Mouse (Mus musculus): ENCODE measurements around the gene Pdcd2l. TPM values are rescaled to one million over a fixed set of nuclear protein-coding genes. Genes with fewer than 3 reads are reported as not detected.
"Not testable (repeated sequence)": the region's sequence is repeated elsewhere in the genome, so short reads cannot be mapped to it uniquely, and the experiment has no call there.

The Pdcd2l gene
- total and polyA plus RNA-seq, 2 experiments from 2014 or later: 37.6 to 65.7 TPM

GRCm38 (mm10) chr7:34215481-34215880 lies 19.0 kb upstream of the Pdcd2l start:
- 93% methylated on average over 9 of the region's 9 CpGs for WGBS
- Histone ChIP-seq H3K36me3 (ENCODE audit: insufficient read depth, low read length) (peaks cover 89% of the 10 kb centered on the region), H3K9me3 (ENCODE audit: low read length) (no peaks in the 10 kb centered on the region), H3K9ac (replicated peaks; ENCODE audit: low read length) (no peak overlapping the region), H3K27me3 (ENCODE audit: insufficient read depth, low read length) (no peaks in the 10 kb centered on the region), H3K4me2 (ENCODE audit: low read depth, low read length) (no peak overlapping the region), H3K4me1 (ENCODE audit: insufficient read depth, low read length) (no peaks in the 10 kb centered on the region), H3K27ac (no peak overlapping the region), H3K4me3 (ENCODE audit: low read length) (no peak overlapping the region)
- no peak for DNase-seq (ENCODE audit: low spot score)
- no peak for TF ChIP-seq CTCF (IDR thresholded peaks at IDR 0.05; ENCODE audit: low read depth)
- ATAC-seq: no peak

GRCm38 (mm10) chr7:34214644-34215043 lies 18.2 kb upstream of the Pdcd2l start:
- Histone ChIP-seq H3K9ac (replicated peaks; ENCODE audit: low read length) (no peak overlapping the region), H3K36me3 (ENCODE audit: insufficient read depth, low read length) (peaks cover 87% of the 10 kb centered on the region), H3K9me3 (ENCODE audit: low read length) (no peaks in the 10 kb centered on the region), H3K27ac (no peak overlapping the region), H3K4me3 (ENCODE audit: low read length) (no peak overlapping the region), H3K27me3 (ENCODE audit: insufficient read depth, low read length) (no peaks in the 10 kb centered on the region), H3K4me2 (ENCODE audit: low read depth, low read length) (no peak overlapping the region), H3K4me1 (ENCODE audit: insufficient read depth, low read length) (no peaks in the 10 kb centered on the region)
- TF ChIP-seq CTCF (IDR thresholded peaks at IDR 0.05; ENCODE audit: low read depth): no peak
- WGBS: 72% methylated on average over 8 of the region's 8 CpGs
- DNase-seq (ENCODE audit: low spot score): no peak
- ATAC-seq: no peak

GRCm38 (mm10) chr7:34213281-34213680 lies 16.8 kb upstream of the Pdcd2l start:
- no peak overlapping the region for H3K9ac ChIP-seq (replicated peaks; ENCODE audit: low read length)
- no peak for TF ChIP-seq CTCF (IDR thresholded peaks at IDR 0.05; ENCODE audit: low read depth)
- no peak overlapping the region for H3K4me3 ChIP-seq (ENCODE audit: low read length)
- H3K27me3 ChIP-seq (ENCODE audit: insufficient read depth, low read length): no peaks in the 10 kb centered on the region
- H3K9me3 ChIP-seq (ENCODE audit: low read length): no peaks in the 10 kb centered on the region
- H3K4me1 ChIP-seq (ENCODE audit: insufficient read depth, low read length): no peaks in the 10 kb centered on the region
- WGBS: 96% methylated on average over 7 of the region's 7 CpGs
- DNase-seq (ENCODE audit: low spot score): no peak
- H3K27ac ChIP-seq: no peak overlapping the region
- no peak overlapping the region for H3K4me2 ChIP-seq (ENCODE audit: low read depth, low read length)
- ATAC-seq: no peak
- H3K36me3 ChIP-seq (ENCODE audit: insufficient read depth, low read length): peaks cover 94% of the 10 kb centered on the region

- 90% methylated on average over 9 of the region's 9 CpGs for WGBS
These were observed 11.7 kb upstream of the Pdcd2l start for GRCm38 (mm10) chr7:34208027-34208745.

GRCm38 (mm10) chr7:34206331-34206730 lies 9.9 kb upstream of the Pdcd2l start:
- Histone ChIP-seq H3K9ac (replicated peaks; ENCODE audit: low read length) (no peak overlapping the region), H3K36me3 (ENCODE audit: insufficient read depth, low read length) (peaks cover 89% of the 10 kb centered on the region), H3K4me3 (ENCODE audit: low read length) (no peak overlapping the region), H3K4me1 (ENCODE audit: insufficient read depth, low read length) (no peaks in the 10 kb centered on the region), H3K27ac (no peak overlapping the region), H3K27me3 (ENCODE audit: insufficient read depth, low read length) (no peaks in the 10 kb centered on the region), H3K9me3 (ENCODE audit: low read length) (no peaks in the 10 kb centered on the region), H3K4me2 (ENCODE audit: low read depth, low read length) (no peak overlapping the region)
- no peak for TF ChIP-seq CTCF (IDR thresholded peaks at IDR 0.05; ENCODE audit: low read depth)
- no peak for ATAC-seq
- WGBS: 96% methylated on average over 6 of the region's 6 CpGs
- no peak for DNase-seq (ENCODE audit: low spot score)

More at GRCm38 (mm10) chr7:34208027-34208745, 11.7 kb upstream of the Pdcd2l start:
- H3K36me3 ChIP-seq (ENCODE audit: insufficient read depth, low read length): peaks cover 92% of the 10 kb centered on the region
- H3K9me3 ChIP-seq (ENCODE audit: low read length): no peaks in the 10 kb centered on the region
- no peak overlapping the region for H3K4me3 ChIP-seq (ENCODE audit: low read length)
- peak; percentile 32; the same call in 1 of the 2 replicates for TF ChIP-seq CTCF (IDR thresholded peaks at IDR 0.05; ENCODE audit: low read depth)
- DNase-seq (ENCODE audit: low spot score) (no peak), ATAC-seq (no peak)
- no peaks in the 10 kb centered on the region for H3K27me3 ChIP-seq (ENCODE audit: insufficient read depth, low read length)
- no peak overlapping the region for H3K4me2 ChIP-seq (ENCODE audit: low read depth, low read length)
- H3K4me1 ChIP-seq (ENCODE audit: insufficient read depth, low read length): no peaks in the 10 kb centered on the region
- H3K9ac ChIP-seq (replicated peaks; ENCODE audit: low read length): no peak overlapping the region
- H3K27ac ChIP-seq: no peak overlapping the region

GRCm38 (mm10) chr7:34202147-34202546 lies 5.7 kb upstream of the Pdcd2l start:
- H3K27me3 ChIP-seq (ENCODE audit: insufficient read depth, low read length): not testable (repeated sequence)
- H3K36me3 ChIP-seq (ENCODE audit: insufficient read depth, low read length): peaks cover 57% of the 10 kb centered on the region

GRCm38 (mm10) chr7:34200829-34201228 lies 4.4 kb upstream of the Pdcd2l start:
- 96% methylated on average over 2 of the region's 2 CpGs for WGBS
- H3K9ac ChIP-seq (replicated peaks; ENCODE audit: low read length): no peak overlapping the region
- ATAC-seq (no peak), DNase-seq (ENCODE audit: low spot score) (no peak)
- no peaks in the 10 kb centered on the region for H3K4me1 ChIP-seq (ENCODE audit: insufficient read depth, low read length)
- no peak overlapping the region for H3K27ac ChIP-seq
- no peak overlapping the region for H3K4me2 ChIP-seq (ENCODE audit: low read depth, low read length)
- H3K4me3 ChIP-seq (ENCODE audit: low read length): no peak overlapping the region
- no peak for TF ChIP-seq CTCF (IDR thresholded peaks at IDR 0.05; ENCODE audit: low read depth)
- peaks cover 45% of the 10 kb centered on the region for H3K36me3 ChIP-seq (ENCODE audit: insufficient read depth, low read length)
- no peaks in the 10 kb centered on the region for H3K27me3 ChIP-seq (ENCODE audit: insufficient read depth, low read length)
- H3K9me3 ChIP-seq (ENCODE audit: low read length): no peaks in the 10 kb centered on the region

More at GRCm38 (mm10) chr7:34202147-34202546, 5.7 kb upstream of the Pdcd2l start:
- not testable (repeated sequence) for H3K4me1 ChIP-seq (ENCODE audit: insufficient read depth, low read length); H3K9ac ChIP-seq (replicated peaks; ENCODE audit: low read length); H3K4me2 ChIP-seq (ENCODE audit: low read depth, low read length); H3K27ac ChIP-seq; DNase-seq (ENCODE audit: low spot score); H3K9me3 ChIP-seq (ENCODE audit: low read length); H3K4me3 ChIP-seq (ENCODE audit: low read length); ATAC-seq
- WGBS: 93% methylated on average over 10 of the region's 10 CpGs
